Mouse (Mus musculus) layer of hippocampus, adult 9-10 months (tissue): ENCODE measurements around the gene Adra2b.
A peak's percentile ranks its signal among the peaks of the same experiment; 100 is the strongest.

Experiments used
- DNase-seq: peaks from one replicate; pipeline ENCODE4 v3.0.0; 2022; ENCODE audit warnings: low spot score

Gene Adra2b

GRCm38 (mm10) chr2:127362459-127363281 lies at the start of gene Adra2b:
Gene Adra2b, plus strand, starts transcription at chr2:127363208.
- DNase-seq = peak; percentile 53

- no peak for DNase-seq
These were observed 49.1 kb upstream of the Adra2b start for GRCm38 (mm10) chr2:127313878-127314277.

- DNase-seq = no peak
These were observed 48.4 kb upstream of the Adra2b start for GRCm38 (mm10) chr2:127314467-127315154.

GRCm38 (mm10) chr2:127315155-127315470 lies 47.9 kb upstream of the Adra2b start:
- no peak for DNase-seq

- no peak for DNase-seq
These were observed 46.6 kb upstream of the Adra2b start for GRCm38 (mm10) chr2:127316431-127316830.

- DNase-seq = no peak
These were observed 44.9 kb upstream of the Adra2b start for GRCm38 (mm10) chr2:127318136-127318535.

- no peak for DNase-seq
These were observed 43.9 kb upstream of the Adra2b start for GRCm38 (mm10) chr2:127319071-127319470.

- no peak for DNase-seq
These were observed 40.2 kb upstream of the Adra2b start for GRCm38 (mm10) chr2:127322671-127323285.

GRCm38 (mm10) chr2:127323667-127324066 lies 39.3 kb upstream of the Adra2b start:
- DNase-seq = no peak

- no peak for DNase-seq
These were observed 38.6 kb upstream of the Adra2b start for GRCm38 (mm10) chr2:127324456-127324855.

- no peak for DNase-seq
These were observed 34.7 kb upstream of the Adra2b start for GRCm38 (mm10) chr2:127328090-127328851.

- DNase-seq = no peak
These were observed 30.0 kb upstream of the Adra2b start for GRCm38 (mm10) chr2:127332807-127333570.

- DNase-seq = no peak
These were observed 28.9 kb upstream of the Adra2b start for GRCm38 (mm10) chr2:127333945-127334603.

GRCm38 (mm10) chr2:127335078-127335541 lies 27.9 kb upstream of the Adra2b start:
- DNase-seq = no peak

GRCm38 (mm10) chr2:127335767-127336496 lies 27.1 kb upstream of the Adra2b start, which contains the start of gene Dusp2:
Gene Dusp2, plus strand, starts transcription at chr2:127336159.
- peak; percentile 8 for DNase-seq

GRCm38 (mm10) chr2:127336497-127336832 lies 26.5 kb upstream of the Adra2b start:
- DNase-seq = no peak

- no peak for DNase-seq
These were observed 26.1 kb upstream of the Adra2b start for GRCm38 (mm10) chr2:127336885-127337284.

- no peak for DNase-seq
These were observed 25.5 kb upstream of the Adra2b start for GRCm38 (mm10) chr2:127337531-127337930.

- DNase-seq = no peak
These were observed 25.0 kb upstream of the Adra2b start for GRCm38 (mm10) chr2:127338012-127338411.

GRCm38 (mm10) chr2:127338416-127338815 lies 24.6 kb upstream of the Adra2b start, which contains the start of gene Astl:
Gene Astl, plus strand, starts transcription at chr2:127338639.
- no peak for DNase-seq
